Mouse (Mus musculus) cerebellum, postnatal 25 days (tissue): ENCODE results near the gene Gopc.

Source experiments
- DNase-seq, 2 experiments: peaks; one replicate each; pipeline ENCODE4 v3.0.0; 2021; ENCODE audit warnings: mixed read lengths in 2 of 2

Gene Gopc

DNA sequence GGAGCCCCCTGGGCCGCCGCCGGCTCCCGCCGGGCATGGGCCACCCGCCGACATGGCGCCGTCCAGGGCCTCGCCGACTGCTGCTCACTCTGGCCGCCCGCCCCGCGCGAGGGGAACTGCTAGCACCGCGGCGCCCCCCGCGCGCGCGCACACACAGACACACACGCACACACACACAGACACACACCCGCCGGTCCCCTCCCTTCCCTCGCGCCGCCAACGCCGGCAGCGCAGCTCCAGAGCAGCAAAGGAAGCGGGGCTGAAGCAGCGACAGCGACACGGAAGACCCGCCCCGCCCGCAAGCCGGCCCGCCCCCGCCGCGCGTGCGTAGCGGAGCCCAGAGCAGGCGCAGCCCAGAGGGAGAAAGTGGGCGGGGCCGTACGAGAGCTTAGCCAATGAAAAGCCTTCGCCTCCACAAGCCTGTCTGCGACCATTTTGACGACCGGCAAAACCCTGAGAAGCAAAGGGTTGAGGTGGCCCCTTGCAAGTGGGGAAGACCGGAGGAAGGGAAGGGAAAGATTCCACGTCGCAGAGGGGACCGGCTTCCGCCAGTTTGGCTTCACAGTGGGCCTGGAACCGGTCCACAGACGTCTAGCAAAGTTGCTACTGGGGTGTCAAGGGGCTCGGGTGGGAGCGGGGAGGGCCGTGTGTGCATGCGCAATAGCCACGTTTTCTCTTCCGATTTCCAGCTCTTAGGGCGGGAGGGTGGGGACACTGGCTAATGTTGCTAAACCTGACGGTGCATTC is at the start of gene Gopc:
Gene Gopc, minus strand, starts transcription at position 280 of the 747 bp plus-strand sequence.
- DNase-seq, result peak; percentile 98 to 99

GRCm38 (mm10) chr10:52430953-52431352 is 49.0 kb upstream of the Gopc start:
- no peak for DNase-seq

- no peak for DNase-seq
These were observed 45.9 kb upstream of the Gopc start for GRCm38 (mm10) chr10:52427634-52428415.

DNA sequence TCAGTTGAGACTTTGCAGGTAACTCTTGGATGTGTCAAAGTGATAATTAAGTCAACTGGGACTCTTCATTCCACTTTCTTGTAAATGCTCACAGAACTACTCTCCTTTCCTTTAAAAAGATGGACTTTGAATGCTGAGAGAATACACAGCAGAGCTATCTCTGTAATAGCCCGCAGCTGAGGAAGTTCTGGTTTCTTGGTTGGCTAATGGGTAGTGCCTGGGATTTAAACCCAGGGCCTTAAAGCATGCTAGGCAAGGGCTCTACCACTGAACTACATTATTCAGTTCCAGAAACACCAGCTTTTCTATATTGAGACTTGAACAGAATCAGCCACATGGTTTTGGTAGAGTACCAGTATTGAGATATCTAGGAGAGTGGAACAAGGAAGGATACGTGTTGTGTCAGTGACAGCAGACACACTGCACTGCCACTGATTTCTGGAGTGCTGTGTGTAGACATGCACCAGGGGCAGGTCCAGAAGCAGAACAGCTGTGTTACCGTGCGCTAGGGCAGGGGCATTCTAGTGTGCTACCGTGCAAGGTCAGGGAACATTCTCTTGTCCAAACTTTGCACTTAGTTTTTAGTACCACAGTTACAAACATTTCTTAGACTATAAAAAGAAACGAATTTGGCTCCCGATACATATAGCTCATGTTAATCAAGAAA is 44.5 kb upstream of the Gopc start:
- DNase-seq, result no peak

DNA sequence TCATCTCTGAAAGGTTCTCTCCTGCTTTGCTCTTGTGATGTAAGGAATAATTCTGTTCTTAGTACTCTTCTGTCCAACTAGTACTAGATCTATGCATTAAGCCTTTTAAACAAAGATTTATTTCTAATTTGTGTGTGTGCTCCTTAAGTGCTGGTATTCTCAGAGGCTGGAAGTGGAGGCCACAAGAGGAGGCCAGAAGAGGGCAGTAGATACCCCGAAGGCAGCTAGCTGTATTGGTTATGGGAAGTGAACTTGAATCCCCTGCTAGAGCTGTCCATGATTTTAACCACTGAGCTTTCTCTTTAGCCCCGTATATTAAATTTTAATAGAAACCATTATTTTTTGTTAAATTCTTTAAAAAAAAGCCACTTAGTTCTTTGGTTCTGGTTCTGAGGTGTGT is 41.2 kb upstream of the Gopc start:
- no peak for DNase-seq

- DNase-seq, result no peak
These were observed 39.8 kb upstream of the Gopc start for GRCm38 (mm10) chr10:52421716-52422115.

- no peak for DNase-seq
These were observed 38.6 kb upstream of the Gopc start for GRCm38 (mm10) chr10:52420526-52420925.

DNA sequence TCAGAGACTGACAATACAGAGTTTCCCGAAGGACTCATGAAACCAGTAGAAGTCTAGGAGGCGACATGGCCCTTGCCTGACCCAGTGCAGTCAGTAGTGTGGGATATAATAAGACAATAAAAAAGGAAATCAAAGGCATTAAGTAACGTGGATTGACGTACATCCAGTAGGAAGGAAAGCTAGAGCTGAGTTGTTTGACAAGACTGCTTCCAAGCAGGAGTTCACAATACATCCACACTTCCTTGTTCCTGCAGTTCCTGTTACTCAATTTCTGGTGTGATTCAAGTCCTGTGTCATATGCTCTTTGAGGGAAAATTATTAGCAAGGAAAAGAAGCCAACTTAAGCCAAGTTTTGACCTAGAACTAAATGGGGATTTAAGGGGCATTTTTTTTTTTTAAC is 37.5 kb upstream of the Gopc start:
- DNase-seq, result no peak

GRCm38 (mm10) chr10:52418931-52419330 is 37.0 kb upstream of the Gopc start:
- no peak for DNase-seq

- DNase-seq, result no peak
These were observed 36.3 kb upstream of the Gopc start for GRCm38 (mm10) chr10:52417998-52418860.

- peak; percentile 99 for DNase-seq
These were observed 35.5 kb upstream of the Gopc start, which contains the start of gene Nus1 for GRCm38 (mm10) chr10:52417299-52417997. Gene Nus1, plus strand, starts transcription at chr10:52417547.

DNA sequence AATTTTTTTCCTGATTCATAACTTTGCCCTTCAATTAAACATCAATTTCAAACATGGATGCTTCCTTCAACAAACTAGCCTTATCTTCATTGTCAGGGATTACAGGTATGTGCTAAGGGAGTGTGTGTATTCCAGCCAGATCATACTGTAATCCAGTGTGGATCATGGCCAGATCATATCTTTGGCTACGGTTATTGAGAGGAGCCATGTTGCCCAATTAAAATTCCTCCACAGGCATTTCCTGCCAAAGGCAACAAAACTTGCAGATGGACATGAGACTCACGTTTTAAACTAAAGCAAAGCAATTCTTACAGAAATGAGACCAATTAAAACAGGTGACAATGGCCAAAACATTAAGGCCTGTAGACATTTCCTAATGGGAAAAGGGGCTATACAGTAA is 34.5 kb upstream of the Gopc start:
- no peak for DNase-seq

GRCm38 (mm10) chr10:52415020-52415419 is 33.1 kb upstream of the Gopc start:
- no peak for DNase-seq

DNA sequence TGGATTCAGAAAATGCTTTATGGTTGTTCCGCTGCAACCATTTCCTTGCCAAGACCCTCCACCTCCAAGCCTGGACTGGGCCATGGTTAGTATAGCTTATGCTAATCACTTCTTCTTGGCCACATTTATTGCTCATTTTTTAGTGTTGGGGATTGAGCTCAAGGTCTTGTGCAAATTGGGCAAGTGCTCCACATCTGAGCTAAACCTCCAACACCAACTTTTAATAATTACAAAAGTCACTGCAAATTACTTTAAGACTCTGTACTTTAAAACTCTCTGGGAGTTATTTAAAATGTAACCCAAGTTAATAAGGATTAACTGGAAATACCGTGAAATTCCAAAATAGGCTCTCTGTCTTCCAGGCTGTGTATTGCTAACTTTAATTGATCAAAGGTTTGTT is 25.6 kb upstream of the Gopc start:
- DNase-seq, result no peak

- no peak for DNase-seq
These were observed 23.2 kb upstream of the Gopc start for GRCm38 (mm10) chr10:52405160-52405559.

- DNase-seq, result no peak
These were observed 17.8 kb upstream of the Gopc start for GRCm38 (mm10) chr10:52399722-52400121.

DNA sequence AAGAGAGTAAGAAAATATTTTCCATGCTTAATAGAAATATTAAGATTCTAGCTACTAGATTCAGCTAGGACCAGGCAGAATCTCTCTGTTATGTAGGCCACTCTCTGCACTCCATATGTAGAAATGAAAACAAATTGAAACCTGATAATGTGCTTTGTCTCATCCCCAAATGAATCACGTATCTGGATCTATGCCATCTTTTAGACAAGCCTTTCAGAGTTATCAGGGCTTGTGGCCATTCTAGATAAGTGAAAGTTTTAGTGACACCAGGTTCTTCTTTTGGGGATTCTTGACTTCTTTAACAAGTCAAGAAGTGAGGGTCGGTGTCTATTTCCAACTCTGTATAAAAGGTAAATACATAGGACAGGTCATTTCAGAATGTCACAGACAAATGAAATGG is 16.8 kb upstream of the Gopc start:
- DNase-seq, result no peak

- DNase-seq, result no peak
These were observed 14.7 kb upstream of the Gopc start for GRCm38 (mm10) chr10:52396647-52397046.

GRCm38 (mm10) chr10:52391208-52391607 is 9.3 kb upstream of the Gopc start:
- DNase-seq, result no peak

GRCm38 (mm10) chr10:52389438-52389837 is 7.5 kb upstream of the Gopc start:
- no peak for DNase-seq

DNA sequence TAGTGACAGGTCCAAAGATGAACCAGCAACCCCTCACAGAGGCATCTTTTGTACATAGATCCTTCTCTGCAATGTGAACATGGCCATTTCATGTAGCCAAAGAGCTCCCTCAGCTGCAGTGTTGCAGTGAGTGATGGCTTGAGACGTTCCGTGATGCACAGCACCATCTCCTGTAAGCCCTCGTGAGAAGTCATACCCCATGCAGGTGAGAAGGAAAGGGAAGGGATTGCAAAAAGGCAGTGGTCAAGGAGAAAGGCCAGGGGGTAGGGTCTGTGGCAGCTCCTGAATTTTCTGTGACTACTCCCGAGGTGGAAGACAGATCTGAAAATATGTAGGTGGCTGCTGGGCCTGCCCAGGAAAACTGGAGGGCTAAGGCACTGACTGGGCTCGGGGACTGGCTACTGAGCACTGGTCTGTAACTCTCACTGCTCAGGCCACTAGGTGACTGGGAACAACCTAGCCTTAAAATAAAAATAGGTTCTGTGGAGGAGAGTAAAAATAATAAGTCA is 7.1 kb upstream of the Gopc start, which contains the start of gene Nepn:
Gene Nepn, plus strand, starts transcription at position 51 of the 509 bp plus-strand sequence.
- DNase-seq, result no peak

GRCm38 (mm10) chr10:52387192-52387591 is 5.3 kb upstream of the Gopc start:
- DNase-seq, result no peak
